Mouse (Mus musculus) testis, adult 2 months (tissue): Measurements from ENCODE around the gene Rfx4.

Experiments
- CTCF ChIP-seq: fragments of 200-500 bp; IDR thresholded peaks from 2 replicates; pipeline ENCODE4 v1.5.1; 2012; ENCODE audit warnings: low read depth, mild to moderate bottlenecking, inconsistent platforms, low read length, moderate library complexity; ENCODE audit not compliant: control insufficient read depth, insufficient read depth, insufficient replicate concordance
- POLR2A ChIP-seq: fragments of 200-500 bp; IDR thresholded peaks from 2 replicates; pipeline ENCODE4 v1.6.1; 2012; ENCODE audit warnings: low read depth, mild to moderate bottlenecking, inconsistent platforms, low read length, moderate library complexity; ENCODE audit not compliant: control insufficient read depth

DNA sequence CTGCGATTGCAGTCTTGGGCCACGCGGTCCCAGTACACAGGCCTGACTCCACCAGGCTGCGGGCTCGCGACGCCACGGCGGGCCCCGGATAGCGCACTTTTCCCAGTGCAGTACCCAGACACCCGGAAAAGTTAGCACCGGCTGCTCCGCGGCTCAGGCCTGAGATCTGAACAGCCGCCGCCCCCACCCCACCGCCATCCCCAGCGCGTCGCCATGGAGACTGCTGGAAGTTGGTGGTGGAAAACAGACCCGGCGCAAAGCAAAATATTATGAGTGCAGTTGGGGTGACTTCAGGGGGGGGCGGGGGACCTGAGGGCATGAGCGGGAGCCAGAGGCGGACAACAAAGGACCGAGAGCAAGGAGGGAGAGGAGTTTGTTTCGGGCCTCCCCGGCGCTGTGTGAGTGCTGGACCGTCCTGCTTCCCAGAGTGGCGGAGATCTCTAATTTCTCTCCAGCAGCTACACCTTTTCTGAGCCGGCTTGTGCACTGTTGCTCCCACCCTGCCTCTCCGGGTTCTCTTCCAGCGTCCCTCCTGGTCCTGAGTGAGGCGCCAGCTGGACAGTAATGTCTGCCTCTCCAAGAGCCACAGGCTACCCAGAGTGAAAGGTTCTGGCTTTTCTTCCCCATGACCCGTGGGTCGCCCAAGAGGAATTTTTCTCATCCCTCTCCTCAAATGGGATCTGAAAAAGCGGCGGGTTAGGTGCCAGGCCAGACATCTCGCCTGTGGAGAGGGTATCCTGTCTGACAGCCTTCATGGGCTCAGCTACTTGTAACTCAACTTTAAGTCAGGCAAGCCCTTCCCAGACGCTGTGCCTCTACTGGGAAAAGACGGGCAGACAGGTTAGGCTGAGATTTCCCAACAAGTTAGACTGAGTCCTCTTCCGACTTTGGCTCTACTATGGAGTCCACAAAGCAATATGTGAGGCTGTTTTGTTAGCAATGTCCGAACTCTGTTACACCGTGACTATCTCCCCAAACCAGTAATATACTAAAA lies 4.6 kb downstream of the Rfx4 start:
- TF ChIP-seq CTCF (no peak), POLR2A (no peak)
